Mouse (Mus musculus): ENCODE results near the gene Gpr19. TPM values are rescaled to one million over a fixed set of nuclear protein-coding genes. Genes with fewer than 3 reads are reported as not detected.
A peak's percentile ranks its signal among the peaks of the same experiment; 100 is the strongest.

The Gpr19 gene
- polyA plus RNA-seq, 1 experiment from 2014 or later = 31.8 TPM

DNA sequence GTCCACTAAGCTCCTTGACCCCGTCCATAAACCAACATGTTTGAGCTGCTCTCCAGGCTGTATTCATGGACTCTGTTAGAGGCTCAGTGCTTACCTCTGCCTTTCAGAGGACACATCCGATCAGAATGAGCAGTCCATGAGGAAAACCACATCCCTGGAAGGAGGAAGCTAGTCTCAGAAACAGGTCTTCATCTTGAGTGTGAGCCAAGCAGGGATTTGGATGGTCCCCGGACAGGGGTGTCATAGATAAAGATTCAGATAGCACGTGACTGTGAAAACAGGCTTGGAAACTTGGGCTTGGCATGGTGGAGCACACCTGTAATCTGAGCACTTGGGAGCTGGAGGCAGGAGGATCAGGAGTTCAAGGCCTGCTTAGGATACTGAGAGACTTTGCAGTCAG is 31.5 kb upstream of the Gpr19 start:
- 58% methylated on average over 4 of the region's 4 CpGs for WGBS
- H3K4me2 ChIP-seq (replicated peaks) = peak overlapping the region; percentile 94
- H3K36me3 ChIP-seq = no peaks in the 10 kb centered on the region
- no peaks in the 10 kb centered on the region for H3K9me3 ChIP-seq (replicated peaks)
- peak overlapping the region; percentile 37; the same call in 1 of the 2 replicates for H3K9ac ChIP-seq
- no peak overlapping the region for H3K27ac ChIP-seq
- H3K27me3 ChIP-seq = no peaks in the 10 kb centered on the region
- H3K4me1 ChIP-seq = peaks cover 28% of the 10 kb centered on the region
- no peak for ATAC-seq (ENCODE audit: low FRiP score)
- H3K4me3 ChIP-seq = peak overlapping the region; percentile 59

DNA sequence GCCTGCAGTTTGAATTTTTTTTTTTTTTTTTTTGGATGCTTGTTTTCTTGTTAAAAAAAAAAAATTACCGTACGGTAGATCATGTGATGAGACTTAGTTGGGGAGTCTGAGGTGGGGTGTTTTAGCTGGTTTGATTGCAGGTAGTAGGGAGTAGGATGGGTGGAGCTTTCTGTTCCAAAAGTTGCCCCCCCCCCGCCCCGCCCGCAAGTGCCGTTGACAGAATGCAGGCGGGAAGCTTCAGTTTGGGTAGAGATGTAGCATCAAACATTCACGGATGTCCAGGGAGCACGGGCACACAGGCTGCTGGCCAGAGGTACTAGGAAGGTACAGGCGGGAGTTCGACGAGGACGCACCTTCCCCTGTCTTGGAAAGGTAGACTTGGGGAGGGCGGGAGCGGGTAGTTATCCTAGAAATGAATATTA is 30.5 kb upstream of the Gpr19 start:
- peak overlapping the region; percentile 59 for H3K4me3 ChIP-seq
- H3K36me3 ChIP-seq = no peaks in the 10 kb centered on the region
- H3K27me3 ChIP-seq = no peaks in the 10 kb centered on the region
- peak overlapping the region; percentile 57 for H3K9ac ChIP-seq
- 0% methylated on average over 15 of the region's 15 CpGs for WGBS
- H3K9me3 ChIP-seq (replicated peaks) = no peaks in the 10 kb centered on the region
- H3K4me1 ChIP-seq = peaks cover 31% of the 10 kb centered on the region
- H3K4me2 ChIP-seq (replicated peaks) = peak overlapping the region; percentile 94
- ATAC-seq (ENCODE audit: low FRiP score) = peak; percentile 46
- peak overlapping the region; percentile 98 for H3K27ac ChIP-seq

DNA sequence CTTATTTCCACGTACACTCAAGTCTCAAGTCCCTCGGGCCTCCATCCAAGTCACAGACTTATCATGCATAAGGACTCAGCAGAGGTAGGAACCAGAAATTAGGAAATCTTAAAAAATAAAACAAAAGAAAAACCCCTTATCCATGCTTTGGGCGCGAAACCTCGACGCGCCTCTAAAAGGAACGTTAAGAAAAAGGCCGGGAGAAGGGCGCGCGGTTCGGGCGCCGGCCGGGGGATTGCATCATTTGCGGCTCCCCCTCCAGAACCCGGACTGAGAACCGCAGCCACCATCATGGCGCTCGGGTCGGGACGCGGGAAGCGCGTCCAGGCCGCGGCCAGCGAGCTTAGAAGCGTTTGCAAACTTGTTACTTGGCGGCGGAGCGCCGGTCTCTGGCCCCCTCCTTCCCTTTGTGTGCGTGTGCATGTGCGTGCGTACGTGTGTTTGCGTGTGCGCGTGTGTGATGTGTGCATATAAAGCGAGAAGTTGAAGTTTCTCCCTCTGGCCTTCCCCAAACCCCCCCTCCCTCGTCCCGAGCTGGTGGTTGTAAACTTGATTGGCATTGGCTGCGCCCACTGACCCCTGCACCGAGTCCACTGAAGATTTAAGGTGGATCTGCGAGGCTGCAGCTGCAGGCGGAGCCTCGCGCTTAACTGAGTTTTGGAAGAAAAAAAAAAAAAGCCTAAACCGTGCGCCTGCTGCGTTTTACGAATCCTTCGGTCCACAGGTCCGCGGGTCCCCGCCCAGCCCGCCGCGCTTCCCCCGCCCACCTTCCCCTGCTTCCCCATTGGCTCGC is 29.9 kb upstream of the Gpr19 start:
- ATAC-seq (ENCODE audit: low FRiP score) = peak; percentile 89
- Histone ChIP-seq H3K36me3 (no peaks in the 10 kb centered on the region), H3K9me3 (replicated peaks) (no peaks in the 10 kb centered on the region), H3K4me2 (replicated peaks) (peak overlapping the region; percentile 94), H3K27ac (peak overlapping the region; percentile 98), H3K27me3 (no peaks in the 10 kb centered on the region), H3K9ac (peak overlapping the region; percentile 82), H3K4me1 (peaks cover 37% of the 10 kb centered on the region), H3K4me3 (peak overlapping the region; percentile 59)
- under 1% methylated on average over 63 of the region's 63 CpGs for WGBS

DNA sequence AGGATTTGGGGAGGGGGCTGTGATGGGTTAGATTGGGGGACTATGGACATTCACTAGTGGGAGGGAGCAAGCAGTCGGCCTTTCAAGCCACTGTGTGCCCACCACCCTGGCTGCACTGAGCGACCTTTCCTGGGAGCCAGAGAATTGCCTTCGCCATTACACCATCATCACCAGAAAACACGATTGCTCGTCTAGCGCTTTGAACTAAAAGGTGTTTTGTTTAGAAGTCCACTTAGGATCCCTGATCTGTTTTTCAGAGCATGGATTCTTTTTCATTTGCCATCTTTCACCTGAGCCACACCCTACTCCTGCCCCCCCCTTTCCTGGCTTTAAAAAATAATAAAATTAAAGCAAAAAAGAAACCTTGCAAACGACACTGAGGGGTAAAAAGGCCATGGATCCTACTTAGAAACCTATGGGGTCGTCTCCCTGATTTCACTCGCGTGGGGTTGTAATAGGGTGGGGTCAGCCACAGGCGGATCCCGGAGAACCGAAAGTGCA is 29.3 kb upstream of the Gpr19 start:
- peak overlapping the region; percentile 59 for H3K4me3 ChIP-seq
- H3K4me2 ChIP-seq (replicated peaks) = peak overlapping the region; percentile 94
- peak overlapping the region; percentile 98 for H3K27ac ChIP-seq
- H3K36me3 ChIP-seq = no peaks in the 10 kb centered on the region
- H3K9me3 ChIP-seq (replicated peaks) = no peaks in the 10 kb centered on the region
- peaks cover 38% of the 10 kb centered on the region for H3K4me1 ChIP-seq
- peak; percentile 27 for ATAC-seq (ENCODE audit: low FRiP score)
- H3K9ac ChIP-seq = peak overlapping the region; percentile 82
- 2% methylated on average over 13 of the region's 13 CpGs for WGBS
- no peaks in the 10 kb centered on the region for H3K27me3 ChIP-seq

DNA sequence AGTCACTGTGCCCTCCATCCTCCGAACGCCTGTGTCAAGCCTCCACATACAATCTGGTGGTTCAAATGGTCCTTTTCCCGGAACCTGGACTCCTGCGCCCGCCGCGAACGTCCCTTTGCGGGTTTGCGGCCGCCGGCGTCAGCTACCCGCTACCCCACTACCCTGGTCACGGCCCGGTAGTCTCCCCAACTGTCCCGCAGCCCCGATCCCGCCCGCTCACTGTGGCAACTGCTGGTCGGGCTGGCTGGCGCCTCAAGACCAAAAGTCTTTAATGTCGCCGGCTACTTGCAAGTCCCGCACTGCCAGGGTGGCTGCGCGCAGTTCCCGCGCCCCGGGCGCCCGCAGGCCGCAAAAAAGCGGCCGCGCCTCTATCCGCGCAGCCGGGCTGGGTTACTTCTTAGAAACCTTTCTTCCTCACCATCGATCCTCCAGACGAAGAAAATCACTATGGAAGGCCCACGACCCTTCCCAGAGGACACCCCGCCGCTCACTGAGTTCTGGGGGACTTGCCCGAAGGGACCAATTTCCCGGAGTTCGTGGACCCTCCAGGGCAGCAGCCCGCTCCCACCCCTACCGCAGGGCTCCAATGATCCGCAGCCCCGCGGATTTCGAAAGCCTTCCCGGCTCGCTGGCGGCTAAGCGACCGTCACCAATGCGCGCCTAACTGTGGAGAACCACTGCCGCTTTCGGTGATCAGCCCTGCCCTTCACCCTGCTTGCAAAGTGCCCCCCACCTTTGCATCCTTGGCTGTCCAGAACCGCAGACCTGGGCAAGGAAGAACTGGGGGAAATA is 28.6 kb upstream of the Gpr19 start:
- H3K36me3 ChIP-seq = no peaks in the 10 kb centered on the region
- H3K27ac ChIP-seq = peak overlapping the region; percentile 98
- peak overlapping the region; percentile 59 for H3K4me3 ChIP-seq
- H3K4me1 ChIP-seq = peaks cover 43% of the 10 kb centered on the region
- no peaks in the 10 kb centered on the region for H3K27me3 ChIP-seq
- no peaks in the 10 kb centered on the region for H3K9me3 ChIP-seq (replicated peaks)
- ATAC-seq (ENCODE audit: low FRiP score) = peak; percentile 43
- WGBS = under 1% methylated on average over 63 of the region's 63 CpGs
- peak overlapping the region; percentile 94 for H3K4me2 ChIP-seq (replicated peaks)
- H3K9ac ChIP-seq = peak overlapping the region; percentile 82

DNA sequence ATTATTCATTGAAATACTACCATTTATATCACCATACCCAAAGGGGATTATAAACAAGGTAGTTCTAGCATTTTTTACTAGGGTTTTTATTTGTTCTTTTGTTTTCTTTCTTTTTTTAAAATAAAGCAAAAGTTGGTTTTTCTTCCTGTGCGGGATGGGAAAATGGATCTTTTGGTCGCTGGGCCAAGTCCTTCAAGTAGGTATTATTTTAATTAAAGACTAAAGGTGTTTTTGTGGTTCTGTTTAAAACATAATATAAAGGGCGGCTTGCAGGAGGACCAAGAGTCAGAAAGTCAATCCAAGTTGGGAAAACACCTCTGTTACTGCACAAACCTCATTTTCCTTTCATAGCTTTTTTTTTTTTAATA is 27.9 kb upstream of the Gpr19 start:
- no peaks in the 10 kb centered on the region for H3K36me3 ChIP-seq
- no peaks in the 10 kb centered on the region for H3K9me3 ChIP-seq (replicated peaks)
- H3K4me3 ChIP-seq = peak overlapping the region; percentile 59
- H3K27me3 ChIP-seq = no peaks in the 10 kb centered on the region
- 15% methylated on average over 3 of the region's 3 CpGs for WGBS
- peak overlapping the region; percentile 94 for H3K4me2 ChIP-seq (replicated peaks)
- peaks cover 47% of the 10 kb centered on the region for H3K4me1 ChIP-seq
- ATAC-seq (ENCODE audit: low FRiP score) = no peak
- H3K27ac ChIP-seq = peak overlapping the region; percentile 98; the same call in 1 of the 2 replicates
- H3K9ac ChIP-seq = peak overlapping the region; percentile 82

DNA sequence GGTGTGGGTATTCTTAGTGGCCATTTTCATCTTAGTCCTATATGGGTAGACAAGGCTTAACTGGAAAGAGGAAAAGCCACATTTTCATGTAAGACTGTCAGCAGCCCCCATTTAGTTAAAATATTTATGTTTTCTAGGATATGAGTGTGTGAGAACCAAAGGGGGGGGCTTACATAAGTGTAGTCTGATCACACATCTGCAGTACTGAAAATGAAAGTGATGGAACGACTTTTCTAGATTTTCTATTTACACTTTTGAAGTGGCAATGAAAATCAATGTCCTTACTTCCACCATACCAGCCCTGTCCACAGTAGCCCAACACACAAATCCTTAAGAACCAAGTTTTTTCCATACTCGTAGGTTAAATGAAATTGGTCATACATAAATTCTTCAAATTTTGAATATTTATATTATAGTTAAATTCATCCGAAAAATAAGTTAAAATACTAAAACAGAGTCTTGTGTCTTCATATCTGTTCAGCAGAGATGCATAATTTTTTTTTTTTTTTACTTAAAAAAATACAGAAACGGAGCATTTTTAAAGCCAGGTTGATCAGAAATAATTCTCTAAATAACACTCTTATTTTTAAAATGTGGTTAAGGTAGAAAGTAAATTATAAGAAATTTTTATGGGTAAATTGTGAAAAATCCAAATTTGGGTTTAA is 27.4 kb upstream of the Gpr19 start:
- H3K4me3 ChIP-seq = no peak overlapping the region
- no peak overlapping the region for H3K27ac ChIP-seq
- H3K9ac ChIP-seq = no peak overlapping the region
- H3K9me3 ChIP-seq (replicated peaks) = no peaks in the 10 kb centered on the region
- ATAC-seq (ENCODE audit: low FRiP score) = no peak
- WGBS = 59% methylated on average over 4 of the region's 4 CpGs
- peaks cover 47% of the 10 kb centered on the region for H3K4me1 ChIP-seq
- H3K27me3 ChIP-seq = no peaks in the 10 kb centered on the region
- H3K4me2 ChIP-seq (replicated peaks) = peak overlapping the region; percentile 29
- H3K36me3 ChIP-seq = no peaks in the 10 kb centered on the region

DNA sequence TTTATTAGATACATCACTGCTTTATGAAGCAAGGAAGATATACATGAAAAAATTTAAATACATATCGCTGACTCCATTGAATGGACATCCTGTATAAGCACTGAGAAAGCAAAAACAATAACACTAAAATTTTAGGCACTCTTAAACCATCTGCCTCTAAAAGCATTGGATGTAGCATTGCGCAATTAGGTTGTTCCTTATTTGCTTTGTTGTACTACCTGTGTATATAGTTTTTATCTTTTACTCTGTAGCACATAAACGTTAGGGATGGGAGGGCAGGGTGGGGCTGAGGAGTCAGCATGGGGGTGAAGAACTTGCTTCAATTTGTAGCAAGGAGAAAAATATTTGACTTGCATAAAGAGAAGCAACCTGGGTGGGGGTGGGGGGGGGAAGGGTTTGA is 25.9 kb upstream of the Gpr19 start:
- Histone ChIP-seq H3K9ac (no peak overlapping the region), H3K36me3 (no peaks in the 10 kb centered on the region), H3K4me3 (no peak overlapping the region), H3K9me3 (replicated peaks) (no peaks in the 10 kb centered on the region), H3K4me2 (replicated peaks) (no peak overlapping the region; the same call in 1 of the 2 replicates), H3K27me3 (no peaks in the 10 kb centered on the region), H3K27ac (no peak overlapping the region), H3K4me1 (peaks cover 52% of the 10 kb centered on the region)
- no peak for ATAC-seq (ENCODE audit: low FRiP score)
- WGBS = 77% methylated on average over 3 of the region's 3 CpGs

DNA sequence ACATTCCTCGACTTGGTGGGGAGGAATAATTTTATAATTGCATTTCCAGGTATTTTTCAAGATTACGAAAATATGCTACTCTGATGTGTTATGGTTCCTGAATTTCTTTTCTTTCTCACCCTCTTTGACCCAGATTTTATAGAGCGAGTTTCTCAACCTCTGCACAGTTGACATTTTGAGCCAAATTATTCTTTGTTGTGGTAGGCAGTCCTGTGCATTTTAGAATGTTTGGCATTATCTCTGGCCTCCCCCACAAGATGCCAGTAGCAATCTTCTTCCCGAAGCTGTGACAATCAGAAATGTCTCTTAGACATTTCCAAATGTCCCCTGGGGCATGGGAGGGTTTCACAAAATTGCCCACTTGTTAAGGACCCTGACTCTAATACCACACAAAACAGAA is 25.3 kb upstream of the Gpr19 start:
- peaks cover 54% of the 10 kb centered on the region for H3K4me1 ChIP-seq
- H3K9ac ChIP-seq = no peak overlapping the region
- WGBS = 76% methylated on average over 4 of the region's 4 CpGs
- peak overlapping the region; percentile 16 for H3K4me3 ChIP-seq
- H3K36me3 ChIP-seq = no peaks in the 10 kb centered on the region
- no peaks in the 10 kb centered on the region for H3K27me3 ChIP-seq
- no peaks in the 10 kb centered on the region for H3K9me3 ChIP-seq (replicated peaks)
- no peak for ATAC-seq (ENCODE audit: low FRiP score)
- H3K27ac ChIP-seq = no peak overlapping the region
- H3K4me2 ChIP-seq (replicated peaks) = peak overlapping the region; percentile 87

DNA sequence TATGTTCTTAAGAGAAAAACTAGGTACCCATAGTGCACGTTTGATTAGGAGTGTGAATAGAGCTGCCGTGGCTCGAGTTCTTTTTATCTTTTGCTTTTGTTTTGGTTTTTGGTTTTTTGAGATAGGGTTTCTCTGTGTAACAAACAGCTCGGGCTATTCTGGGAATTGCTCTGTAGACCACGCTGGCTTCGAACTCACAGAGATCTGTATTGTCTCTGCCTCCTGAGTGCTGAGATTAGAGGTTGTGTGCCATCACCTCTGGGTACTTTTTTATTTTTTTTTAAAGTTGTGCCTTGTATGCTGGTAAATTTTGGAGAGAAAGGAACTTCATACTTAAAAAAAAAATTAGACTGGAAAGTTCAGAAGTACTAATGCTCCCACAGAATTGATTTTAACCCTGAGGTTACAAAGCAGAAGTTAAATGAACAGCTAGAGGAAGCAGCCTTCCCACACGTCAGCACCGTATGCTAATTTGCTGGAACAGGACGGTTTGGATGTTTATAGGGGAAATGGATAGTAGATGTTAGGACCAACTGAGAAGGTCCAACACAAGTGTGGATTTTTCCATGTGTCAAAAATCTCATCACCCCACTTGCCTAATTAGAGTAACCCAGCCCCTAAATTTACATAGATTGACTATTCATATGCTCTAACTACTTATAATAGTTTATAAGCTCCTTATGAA is 24.3 kb upstream of the Gpr19 start:
- H3K27ac ChIP-seq = no peak overlapping the region
- peak overlapping the region; percentile 92 for H3K9ac ChIP-seq
- WGBS = 43% methylated on average over 9 of the region's 9 CpGs
- H3K27me3 ChIP-seq = 0 out of 2 replicates have a peak, but pooled peaks cover 3% of the 10 kb centered on the region
- no peaks in the 10 kb centered on the region for H3K36me3 ChIP-seq
- H3K4me2 ChIP-seq (replicated peaks) = peak overlapping the region; percentile 87
- no peaks in the 10 kb centered on the region for H3K9me3 ChIP-seq (replicated peaks)
- H3K4me1 ChIP-seq = peaks cover 51% of the 10 kb centered on the region
- H3K4me3 ChIP-seq = peak overlapping the region; percentile 86
- no peak for ATAC-seq (ENCODE audit: low FRiP score)

DNA sequence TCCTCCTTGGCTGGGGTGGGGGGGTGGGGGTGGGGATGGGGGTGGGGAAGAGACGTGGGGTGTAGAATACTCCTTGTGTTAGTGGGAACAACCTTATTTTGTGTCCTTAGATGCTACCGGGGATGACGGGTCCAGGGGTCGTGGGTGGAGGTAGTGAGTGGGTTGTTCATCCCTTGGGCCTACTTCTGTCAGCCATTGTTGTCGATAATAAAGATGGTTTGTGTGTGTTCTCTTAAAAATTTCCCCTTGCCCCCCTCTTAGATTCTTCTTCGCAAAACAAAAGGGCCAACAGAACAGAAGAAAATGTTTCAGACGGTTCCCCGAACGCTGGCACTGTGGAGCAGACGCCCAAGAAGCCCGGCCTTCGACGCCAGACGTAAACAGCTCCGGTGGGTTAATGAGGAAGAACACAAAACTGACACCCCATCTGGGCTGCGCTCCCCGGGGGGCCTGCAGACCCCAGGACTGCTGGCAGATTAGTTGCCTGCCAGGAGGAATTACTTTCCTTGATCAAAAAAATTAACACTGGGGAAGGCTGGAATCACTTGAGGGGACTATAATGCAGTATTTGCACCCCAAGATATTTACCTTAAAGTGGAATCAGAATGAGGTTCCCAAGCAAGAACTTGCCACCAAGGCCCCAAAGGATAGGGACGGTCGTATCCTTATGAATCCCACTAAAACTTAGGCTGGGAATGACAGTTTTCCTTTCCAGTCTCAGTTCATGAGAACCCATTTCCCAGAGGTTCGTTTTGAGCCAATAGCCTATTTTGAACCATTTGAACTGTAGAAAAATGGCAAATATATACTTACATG is 23.5 kb upstream of the Gpr19 start:
- peaks cover 49% of the 10 kb centered on the region for H3K4me1 ChIP-seq
- H3K9me3 ChIP-seq (replicated peaks) = no peaks in the 10 kb centered on the region
- WGBS = 5% methylated on average over 20 of the region's 20 CpGs
- no peak for ATAC-seq (ENCODE audit: low FRiP score)
- H3K4me3 ChIP-seq = peak overlapping the region; percentile 86
- peak overlapping the region; percentile 92 for H3K9ac ChIP-seq
- peak overlapping the region; percentile 87 for H3K4me2 ChIP-seq (replicated peaks)
- H3K36me3 ChIP-seq = no peaks in the 10 kb centered on the region
- H3K27me3 ChIP-seq = 0 out of 2 replicates have a peak, but pooled peaks cover 3% of the 10 kb centered on the region
- H3K27ac ChIP-seq = peak overlapping the region; percentile 98
